Mouse (Mus musculus): ENCODE data around the gene Cpeb4.
"Not testable (repeated sequence)": the region's sequence is repeated elsewhere in the genome, so short reads cannot be mapped to it uniquely, and the experiment has no call there.

The Cpeb4 gene

DNA sequence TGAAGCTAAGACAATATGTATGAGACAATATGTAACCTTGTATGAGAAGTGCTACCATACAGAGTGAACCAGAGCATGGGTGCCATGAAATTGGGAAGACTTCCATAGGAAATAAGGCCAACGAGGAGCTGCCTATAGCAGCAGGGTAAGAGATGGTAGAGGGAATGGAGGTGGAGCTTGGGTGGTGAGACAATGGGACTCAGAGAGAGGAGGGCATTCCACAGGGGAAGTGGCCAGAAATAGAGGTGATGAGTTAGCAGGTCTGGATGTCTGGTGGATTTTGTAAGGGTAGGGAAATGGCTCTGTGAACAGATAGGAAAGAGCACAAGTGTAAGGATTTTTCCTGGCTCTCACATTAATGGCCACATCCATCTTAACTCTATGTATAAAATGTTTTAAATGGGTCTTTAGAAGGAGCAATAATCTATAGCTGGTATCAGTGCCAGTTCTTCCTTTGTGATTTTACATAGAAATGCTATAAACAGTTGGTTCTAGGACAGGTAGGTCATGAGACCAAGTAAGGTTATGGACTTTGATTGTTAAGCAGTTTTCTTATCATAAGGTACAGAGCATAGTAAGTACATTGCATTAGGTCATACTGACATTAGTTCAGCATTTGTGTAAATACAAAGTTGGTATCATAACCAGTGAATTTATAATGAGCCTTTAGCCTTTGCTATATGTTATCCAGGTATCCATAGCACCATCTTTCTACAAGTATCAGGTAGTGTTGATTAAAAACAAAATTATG lies 30.4 kb downstream of the Cpeb4 start:
- no peak for DNase-seq

DNA sequence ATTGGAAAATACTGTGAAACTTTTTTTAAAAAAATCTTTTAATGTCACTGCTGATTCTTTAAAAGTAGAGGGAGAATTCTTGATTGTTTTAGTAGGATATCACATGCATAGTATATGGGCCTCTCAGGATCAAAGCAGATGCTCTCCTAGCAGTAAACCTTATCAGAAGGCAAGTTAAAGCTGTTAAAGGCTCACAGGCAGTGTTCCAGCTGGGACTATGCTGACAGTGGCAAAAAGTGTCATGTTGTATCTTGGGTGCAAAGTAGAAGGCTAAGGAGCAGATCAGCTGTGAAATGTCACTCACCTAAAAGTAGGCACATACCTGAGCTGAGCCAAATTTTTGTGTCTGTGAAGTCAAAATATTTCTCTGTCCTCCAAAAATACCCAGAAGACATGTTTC lies 34.5 kb downstream of the Cpeb4 start:
- DNase-seq, result no peak

DNA sequence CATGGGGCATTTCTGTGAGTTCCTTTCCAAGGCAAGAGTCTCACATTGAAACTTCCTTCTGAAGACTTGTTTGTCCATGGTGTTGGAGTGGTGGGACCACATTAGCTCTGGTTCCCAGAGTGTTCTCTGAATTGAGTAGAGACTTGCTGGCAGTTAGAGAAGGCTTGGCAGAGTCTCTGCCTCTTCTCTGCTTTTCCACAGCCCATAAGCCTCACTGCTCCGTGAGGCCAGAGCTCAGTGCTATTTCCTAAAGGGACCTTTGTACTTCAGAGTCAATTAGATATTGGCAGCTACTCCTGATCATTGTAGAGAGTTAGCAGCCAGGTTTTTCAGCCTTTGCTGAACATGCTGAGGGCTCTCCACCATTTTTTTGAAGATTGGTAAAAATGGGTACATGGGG lies 35.6 kb downstream of the Cpeb4 start:
- no peak for DNase-seq

DNA sequence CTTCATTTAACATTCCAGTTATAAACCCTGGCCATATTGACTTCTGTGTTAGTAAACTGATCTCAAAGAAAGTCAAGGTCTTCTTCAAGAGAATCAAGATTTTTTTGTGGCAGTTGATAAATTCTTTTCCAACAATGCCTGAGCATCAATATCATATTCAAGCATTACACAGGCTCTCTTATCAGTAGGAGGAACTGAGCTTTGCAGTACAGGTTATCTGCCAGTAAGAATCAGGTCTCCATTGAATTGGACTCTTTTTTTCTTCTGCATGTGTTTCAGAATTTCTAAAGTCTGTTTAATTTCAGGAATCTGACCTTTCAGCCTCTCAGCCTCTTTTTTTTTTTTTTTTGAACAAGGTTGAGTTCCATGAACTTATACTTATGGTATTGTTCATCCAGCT lies 40.9 kb downstream of the Cpeb4 start:
- DNase-seq, result no peak

DNA sequence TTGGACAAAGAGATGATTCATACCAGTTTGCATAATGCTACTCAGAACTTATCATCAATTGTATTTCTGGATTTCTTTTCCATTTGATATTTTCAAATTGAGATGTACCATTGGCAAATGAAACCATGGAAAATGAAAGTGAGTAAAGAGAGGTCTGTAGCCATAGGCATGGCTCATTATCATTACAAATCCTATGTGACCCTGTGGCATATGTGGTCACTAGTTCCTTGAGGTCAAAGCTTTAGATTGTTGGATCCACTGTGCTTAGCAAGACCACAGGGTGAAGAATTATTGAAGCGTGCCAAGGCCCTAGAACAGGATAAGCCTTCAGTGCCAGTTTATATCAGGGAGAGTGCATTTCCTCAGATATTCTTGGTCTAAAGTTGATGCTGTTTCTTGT lies 45.8 kb downstream of the Cpeb4 start:
- no peak for DNase-seq

DNA sequence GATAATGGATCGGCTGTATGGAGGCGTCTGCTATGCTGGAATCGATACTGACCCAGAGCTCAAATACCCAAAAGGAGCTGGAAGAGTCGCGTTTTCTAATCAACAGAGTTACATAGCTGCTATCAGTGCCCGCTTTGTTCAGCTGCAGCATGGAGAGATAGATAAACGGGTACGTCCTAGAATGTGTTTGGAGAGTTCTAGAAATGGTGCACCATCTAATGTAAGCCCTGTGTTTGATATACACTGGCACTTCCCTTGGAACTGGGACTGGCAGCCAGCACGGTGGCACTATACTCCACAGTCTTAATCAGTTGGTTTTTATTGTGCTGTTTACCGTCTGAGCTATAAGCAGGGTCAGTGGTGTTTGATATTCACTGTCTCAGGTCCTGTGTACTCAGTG lies 58.0 kb downstream of the Cpeb4 start:
- no peak for DNase-seq

DNA sequence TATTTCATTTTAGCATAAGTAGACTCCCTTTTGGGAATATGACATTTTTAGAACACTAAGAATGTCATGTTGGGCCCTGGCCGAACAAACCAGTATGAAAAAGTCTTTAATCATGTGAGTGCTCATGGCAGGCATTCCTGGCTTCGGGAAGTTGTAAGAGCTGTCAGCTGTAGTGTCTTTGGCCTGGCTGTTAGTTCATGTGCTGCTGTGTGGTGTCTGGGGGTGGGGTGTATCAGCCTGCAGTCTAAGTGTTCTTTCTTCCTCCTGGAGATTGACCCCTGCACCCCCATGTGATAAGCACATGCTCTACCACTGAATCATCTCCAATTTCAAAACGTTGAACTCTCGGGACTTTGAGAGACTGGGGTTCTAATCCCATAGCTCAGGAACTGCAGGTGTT lies 63.6 kb downstream of the Cpeb4 start:
- peak; percentile 3 for DNase-seq

DNA sequence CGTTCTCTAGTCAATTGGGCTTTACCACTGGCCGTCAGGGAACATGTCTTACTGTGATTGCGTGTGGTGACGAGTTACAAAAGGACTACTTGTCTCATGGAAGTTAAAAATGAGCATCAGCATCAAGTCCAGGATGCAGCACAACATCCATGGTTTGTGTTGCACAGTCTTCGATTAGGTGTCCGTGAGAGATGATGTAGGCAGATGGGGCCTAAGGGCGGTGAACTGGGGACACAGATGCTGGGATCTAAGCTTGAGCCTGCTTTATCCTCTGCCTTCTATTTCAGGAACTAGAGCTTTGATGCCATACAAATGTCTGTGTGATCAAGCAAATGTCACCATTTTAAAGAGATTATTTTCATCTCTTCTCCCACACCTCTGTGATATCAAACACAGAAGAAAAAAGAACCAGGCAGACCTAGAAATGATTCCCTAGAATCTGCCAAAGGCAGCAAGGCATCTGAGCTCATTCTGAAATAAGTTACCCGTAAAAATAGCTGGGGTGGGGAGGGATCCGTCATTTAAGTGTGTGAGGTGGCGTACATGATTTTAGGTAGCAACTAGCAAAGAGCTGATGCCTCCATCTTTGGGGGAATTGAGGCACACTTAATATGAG lies 65.0 kb downstream of the Cpeb4 start:
- no peak for DNase-seq

DNA sequence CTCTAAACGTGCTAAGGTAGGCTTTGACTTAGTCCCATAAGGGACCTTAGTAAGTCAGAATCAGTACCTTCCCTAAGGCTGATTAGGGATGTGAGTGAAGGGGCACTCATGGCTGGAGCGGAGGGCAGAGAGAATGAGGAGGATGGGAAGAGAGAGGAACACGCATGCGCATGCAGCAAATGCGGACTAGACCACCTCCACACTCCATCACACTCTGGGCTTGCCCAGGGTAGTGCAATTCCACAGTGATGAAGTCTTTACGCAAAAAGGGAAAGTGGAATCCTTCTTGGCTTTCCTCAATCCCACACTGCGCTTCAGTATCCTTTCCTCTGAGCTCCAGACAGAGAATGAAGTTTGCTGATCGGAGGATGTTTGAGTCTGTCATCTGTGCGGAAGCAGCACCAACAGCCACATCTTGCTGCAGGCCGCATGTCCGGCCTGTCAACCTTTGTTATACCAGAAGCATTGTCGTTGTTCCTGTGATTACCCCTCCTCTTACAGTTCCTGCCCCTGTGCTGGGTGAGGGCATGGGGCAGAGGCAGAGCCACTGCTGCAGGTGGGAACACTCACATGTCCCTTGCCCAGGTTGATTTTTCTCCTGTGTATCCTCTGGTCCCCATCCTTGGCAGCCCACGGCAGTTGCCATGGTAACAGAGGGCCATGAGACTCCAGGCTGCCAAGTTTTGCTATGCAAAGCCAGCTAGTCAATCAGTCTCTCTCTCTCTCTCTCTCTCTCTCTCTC lies 69.1 kb downstream of the Cpeb4 start:
- no peak for DNase-seq

DNA sequence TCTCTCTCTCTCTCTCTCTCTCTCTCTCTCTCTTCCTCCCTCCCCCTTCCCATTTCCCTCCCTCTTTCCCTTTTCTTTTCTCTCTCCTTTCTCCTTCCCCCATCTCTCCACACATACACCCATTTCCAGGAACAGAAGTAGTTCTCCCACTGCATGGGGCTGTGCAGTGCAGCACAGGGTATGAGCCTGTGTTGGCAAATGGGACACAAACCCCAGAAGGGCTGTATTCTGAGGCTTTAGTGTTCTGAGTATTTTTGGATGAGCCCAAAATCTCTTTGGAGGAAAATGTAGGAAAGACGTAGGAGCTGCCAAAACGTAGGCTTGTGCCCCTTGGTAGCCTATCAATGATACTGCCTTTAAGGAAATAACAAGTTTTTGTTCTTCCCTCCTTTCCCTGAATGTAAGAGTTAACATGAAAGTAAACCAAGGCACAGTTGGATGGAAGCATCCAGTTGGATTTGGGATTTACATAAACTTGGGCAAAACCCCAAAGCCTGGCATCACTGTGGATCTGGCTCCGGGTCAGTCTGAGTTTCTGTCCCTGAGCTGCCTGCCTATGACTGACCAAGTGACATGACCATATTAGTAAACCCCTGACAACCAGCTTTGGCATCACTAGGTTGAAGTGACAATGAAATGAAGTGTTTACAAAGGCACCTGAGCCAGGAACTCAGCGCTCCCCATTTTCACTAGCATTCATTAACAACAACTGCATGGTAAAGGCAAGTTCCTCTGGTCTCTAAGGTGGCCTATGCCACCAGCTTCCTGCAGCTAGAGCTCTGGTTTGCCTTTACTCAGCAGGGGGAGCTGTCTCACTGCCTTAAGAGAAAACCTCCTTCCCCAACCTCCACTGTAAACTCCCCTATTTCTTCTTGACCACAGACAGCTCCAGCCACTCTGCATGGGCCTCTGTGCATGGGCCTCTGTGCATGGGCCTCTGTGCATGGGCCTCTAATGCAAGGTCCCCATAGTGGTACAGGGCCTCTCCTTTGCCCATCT lies 69.9 kb downstream of the Cpeb4 start:
- peak; percentile 22 for DNase-seq

DNA sequence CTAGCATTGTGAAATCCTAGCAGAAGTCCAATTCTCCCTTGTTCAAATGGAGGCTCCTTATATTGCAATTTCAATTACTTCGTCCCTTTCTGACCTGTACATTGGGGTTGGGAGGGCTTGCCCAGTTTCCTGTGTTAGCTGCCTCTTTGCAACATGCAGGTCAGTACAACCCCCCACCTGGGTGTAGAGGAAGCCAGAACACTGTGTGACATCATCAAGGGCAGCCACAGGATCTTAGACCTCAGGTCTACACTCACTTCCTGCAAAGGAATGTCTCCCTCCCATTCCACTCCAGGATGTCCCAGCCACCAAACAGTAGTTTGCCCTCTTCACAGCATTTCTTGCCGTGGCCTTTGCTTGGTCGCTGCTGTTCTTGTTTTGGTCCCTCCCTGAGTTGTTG lies 73.5 kb downstream of the Cpeb4 start:
- no peak for DNase-seq

DNA sequence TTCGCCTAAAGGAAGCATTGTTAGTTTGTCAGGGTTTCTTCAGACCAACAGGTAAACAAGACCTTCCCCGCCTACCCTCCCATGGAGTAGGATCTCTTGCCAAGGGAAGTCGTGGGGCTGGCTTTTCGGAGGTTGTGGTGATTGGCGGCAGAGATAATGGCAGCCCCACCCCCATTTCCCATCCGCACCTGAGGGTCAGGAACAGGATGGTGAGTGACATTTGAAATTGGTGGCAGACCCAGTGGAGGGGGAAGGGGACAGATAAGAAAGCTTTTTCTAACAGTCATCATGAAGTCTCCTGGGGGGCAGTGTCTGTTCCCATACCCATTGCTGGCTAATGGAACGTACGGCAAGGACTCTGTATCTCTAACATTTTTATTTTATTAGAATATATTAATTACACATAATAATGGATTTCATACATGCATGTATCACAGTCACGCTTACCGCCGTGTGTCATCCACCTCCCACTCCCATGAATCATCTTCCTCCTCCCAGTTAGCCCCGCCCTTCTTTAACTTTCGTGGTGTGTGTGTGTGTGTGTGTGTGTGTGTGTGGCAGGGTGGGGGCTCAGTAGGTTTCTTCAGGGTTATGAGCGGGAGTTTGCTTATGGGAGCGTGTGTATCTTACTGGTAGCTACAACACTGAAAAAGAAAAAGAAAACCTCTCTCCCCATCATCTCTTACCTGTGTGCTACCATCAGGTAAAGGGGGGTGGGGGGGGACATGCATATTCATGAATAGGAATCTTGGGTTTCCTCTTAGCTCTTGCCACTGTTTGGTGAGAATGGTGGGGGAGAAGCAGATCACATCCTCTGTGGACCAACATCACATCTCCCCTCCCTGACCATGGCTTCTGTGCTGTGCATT lies 76.7 kb downstream of the Cpeb4 start:
- no peak for DNase-seq

DNA sequence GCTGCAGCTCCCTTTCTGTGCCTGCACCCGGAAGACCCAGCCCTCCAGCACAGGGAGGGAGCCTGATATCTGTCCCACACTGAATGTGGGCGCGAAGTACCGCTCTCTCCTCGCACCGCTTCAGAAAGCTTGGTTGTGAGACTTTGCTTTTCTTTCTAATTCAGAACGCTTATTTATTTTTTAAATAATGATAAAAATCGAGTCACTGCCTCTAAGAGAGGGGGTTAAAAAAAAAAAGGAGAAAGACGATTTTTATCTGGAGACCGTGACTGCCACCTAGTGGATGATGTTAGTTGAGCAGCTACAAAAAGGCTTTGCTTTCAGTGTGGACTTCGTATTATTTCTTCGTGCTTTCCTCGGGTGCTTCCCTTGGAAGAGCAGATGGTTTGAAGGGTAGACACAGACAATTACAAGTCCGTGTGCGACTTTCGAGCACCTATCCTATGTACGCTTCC lies 77.3 kb downstream of the Cpeb4 start:
- peak; percentile 81 for DNase-seq

DNA sequence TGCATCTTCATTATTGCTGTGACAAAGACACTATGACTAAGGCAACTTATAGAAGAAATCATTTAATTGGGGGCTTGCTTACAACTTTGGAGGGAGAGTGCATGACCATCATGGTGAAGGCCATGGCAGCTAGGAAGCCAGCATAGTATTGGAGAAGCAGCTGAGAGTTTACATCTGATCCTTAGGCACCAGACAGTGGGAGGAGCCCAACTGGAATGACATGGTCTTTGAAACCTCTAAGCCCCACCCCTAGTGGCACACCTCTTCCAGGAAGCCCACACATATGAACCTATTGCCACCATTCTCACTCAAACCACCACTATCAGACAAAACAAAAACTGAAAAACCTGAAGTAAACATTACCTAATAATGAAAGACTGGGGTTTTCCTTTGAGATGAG lies 88.1 kb downstream of the Cpeb4 start:
- DNase-seq, result no peak

DNA sequence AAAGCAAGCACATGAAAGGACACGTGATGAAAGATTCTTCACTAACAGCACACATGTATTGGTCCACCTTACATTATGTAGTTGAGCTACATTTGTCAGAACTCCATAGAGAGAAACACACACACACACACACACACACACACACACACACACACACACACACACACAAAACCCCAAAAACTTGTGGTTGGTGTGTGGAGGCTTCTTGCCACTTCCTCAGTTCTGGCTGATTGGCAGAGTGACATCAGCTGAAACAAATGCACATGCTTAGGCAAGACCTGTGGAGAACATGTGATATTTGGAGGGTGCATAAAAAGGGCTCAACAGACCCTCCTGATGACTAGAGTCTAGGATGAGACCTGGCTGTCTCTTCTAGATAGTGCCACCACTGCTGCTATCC lies 92.0 kb downstream of the Cpeb4 start:
- no peak for DNase-seq

DNA sequence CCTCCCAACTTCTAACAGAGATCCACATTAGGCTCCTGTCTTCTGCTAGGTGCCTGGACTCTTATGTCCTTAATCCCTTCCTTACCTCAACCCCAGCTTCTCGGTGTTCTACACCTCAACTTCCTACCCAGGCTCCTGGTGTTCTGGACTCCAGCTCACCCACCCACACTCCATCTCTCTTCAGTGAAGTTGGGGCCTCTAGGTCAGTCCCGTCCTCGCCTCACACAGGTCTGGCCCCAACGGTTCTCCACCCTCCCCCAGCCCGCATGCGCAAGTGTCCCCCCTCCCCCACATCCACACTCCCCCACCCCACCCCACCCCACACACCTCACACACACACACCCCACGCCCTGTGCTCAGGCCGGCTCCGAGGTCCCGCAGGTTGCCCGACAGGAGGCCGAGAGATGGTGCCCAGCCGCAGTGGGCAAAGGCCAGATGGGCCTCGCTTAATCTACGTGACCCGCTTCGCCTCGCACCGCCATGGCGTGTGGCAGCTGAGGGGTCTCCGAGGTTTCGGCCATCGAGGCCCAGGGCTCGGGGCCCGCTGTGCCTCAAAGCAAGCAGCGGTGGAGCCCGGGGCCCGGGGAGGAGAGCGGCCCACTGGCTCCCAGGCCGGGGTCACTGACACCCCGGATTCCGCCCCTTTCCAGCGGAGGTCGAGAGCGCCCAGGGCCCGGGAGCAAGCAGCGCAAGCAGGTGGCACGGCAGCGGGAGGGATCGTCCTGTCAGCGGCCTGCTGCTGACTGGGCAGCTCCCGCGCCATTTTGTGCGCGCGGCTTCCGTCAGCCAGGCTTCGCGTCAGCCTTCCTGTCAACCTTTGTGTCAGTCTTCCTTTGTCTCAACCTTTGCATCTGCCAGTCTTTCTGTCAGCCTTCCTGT lies 93.5 kb downstream of the Cpeb4 start, which contains the start of gene 4930524B15Rik:
4930524B15Rik (plus strand) TSS at position 337 of the 879 bp plus-strand sequence.
- no peak for DNase-seq

DNA sequence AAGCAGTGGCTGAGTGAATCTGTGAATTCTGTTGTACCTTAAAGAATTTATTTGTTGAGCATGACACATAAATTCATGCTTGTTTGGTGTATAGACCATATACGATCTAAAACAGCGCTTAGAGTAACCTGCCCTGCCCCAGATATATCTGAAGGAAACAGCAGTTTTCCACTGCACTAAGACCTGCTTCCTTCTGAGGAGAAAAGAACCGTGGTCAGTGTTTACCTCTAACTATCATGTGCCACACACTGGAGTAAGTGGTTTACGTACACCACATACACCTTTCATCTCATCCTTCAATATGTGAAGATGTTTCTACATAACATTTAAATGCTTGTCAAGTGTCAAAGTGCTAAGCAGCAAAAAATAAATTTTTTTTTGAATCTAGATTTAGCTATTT lies 102.1 kb downstream of the Cpeb4 start:
- DNase-seq, result no peak

DNA sequence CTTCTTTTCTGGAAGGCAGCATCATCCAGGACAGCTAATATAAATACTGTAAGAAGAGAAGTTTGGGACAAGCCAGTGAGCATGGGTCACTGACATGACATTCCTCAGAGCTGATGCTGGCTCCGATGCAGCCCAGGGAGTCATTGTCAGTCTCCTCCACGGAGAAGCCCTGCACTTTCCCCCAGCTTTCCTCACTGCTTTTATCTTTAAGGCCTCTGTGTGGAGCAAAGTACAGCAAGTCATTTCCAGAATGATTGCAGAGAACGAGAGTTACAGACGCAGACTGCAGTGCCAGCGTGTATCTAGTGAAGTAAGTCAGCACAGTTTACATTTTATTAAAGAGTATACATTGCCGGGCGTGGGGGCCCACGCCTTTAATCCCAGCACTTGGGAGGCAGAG lies 102.8 kb downstream of the Cpeb4 start:
- DNase-seq, result no peak

DNA sequence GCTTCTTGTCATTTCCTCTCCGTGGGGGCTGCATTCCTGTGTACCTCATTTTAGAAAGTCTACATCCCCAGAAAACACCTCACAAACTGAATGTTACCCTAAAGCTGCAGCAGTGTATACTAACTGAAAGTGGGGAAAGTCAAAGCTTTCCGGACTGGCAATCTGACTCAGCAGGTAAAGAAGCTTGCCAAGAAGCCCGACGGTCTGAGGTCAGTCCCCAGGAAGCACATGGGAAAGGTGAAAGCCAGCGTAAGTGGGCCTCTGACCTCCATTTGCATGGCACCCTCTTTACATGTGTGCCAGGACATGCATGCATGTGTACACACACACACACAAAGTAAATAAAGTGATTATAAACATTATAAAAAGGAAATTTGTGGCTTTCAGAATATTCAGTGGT lies 103.7 kb downstream of the Cpeb4 start:
- DNase-seq, result no peak

DNA sequence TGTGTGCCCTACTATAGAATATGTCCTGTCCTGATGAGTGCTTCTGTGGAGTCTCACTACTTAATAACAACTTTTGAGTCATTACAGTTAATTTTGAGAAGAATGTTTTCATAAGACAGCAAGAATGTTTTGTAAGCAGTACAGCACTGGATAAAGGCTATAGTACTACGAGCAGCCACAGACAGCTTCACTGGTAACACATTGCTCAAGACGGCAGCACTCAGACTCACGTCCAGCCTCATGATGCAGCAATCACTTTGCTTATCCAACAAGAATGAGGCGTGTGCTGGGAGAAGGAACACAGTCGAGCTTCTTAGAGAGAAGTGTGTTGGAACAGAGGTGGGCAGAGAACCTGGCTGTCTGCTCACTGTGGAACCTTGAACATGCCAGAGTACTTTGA lies 104.1 kb downstream of the Cpeb4 start:
- DNase-seq, result no peak

DNA sequence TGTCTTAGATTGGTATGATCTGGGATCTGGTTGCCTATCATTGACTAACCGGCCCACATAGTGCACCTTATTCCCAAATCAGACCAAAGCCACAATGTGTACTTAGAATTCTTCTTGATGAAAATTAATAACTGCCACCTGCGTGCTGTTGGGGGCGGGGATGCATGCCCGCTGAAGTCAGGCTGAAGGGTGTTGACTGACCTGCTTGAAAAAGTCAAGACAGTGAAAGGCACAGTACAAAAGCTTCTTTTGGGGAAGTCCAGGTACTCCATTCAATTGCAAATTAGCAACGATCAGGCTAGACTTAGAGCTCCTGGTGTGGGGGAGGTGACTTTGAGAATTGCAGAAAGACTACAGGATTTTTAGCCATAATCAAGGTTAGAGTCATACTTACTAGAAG lies 108.1 kb downstream of the Cpeb4 start:
- not testable (repeated sequence) for DNase-seq
